Mouse (Mus musculus): Measurements from ENCODE around the gene Tnpo2. TPM values are rescaled to one million over a fixed set of nuclear protein-coding genes. Genes with fewer than 3 reads are reported as not detected.

The Tnpo2 gene
- polyA plus RNA-seq, 1 experiment from 2014 or later: 31.0 TPM

GRCm38 (mm10) chr8:84996978-84997377 is 39.7 kb upstream of the Tnpo2 start:
- WGBS: 84% methylated on average over 5 of the region's 5 CpGs
- Histone ChIP-seq H3K36me3 (ENCODE audit: control insufficient read depth, insufficient read depth, low read length) (no peaks in the 10 kb centered on the region), H3K9me3 (replicated peaks; ENCODE audit: control insufficient read depth, low read length) (no peaks in the 10 kb centered on the region), H3K4me3 (replicated peaks; ENCODE audit: low read length) (no peak overlapping the region), H3K4me1 (ENCODE audit: control insufficient read depth, insufficient read depth, low read length) (peaks cover 5% of the 10 kb centered on the region; the same call in 1 of the 2 replicates), H3K4me2 (ENCODE audit: low read depth, low read length) (no peak overlapping the region), H3K27me3 (ENCODE audit: control insufficient read depth, insufficient read depth, low read length) (no peaks in the 10 kb centered on the region), H3K27ac (ENCODE audit: low read length) (no peak overlapping the region), H3K9ac (ENCODE audit: low read length) (no peak overlapping the region)
- ATAC-seq (ENCODE audit: insufficient read depth, low FRiP score): no peak

- peaks cover 5% of the 10 kb centered on the region; the same call in 1 of the 2 replicates for H3K4me1 ChIP-seq (ENCODE audit: control insufficient read depth, insufficient read depth, low read length)
- ATAC-seq (ENCODE audit: insufficient read depth, low FRiP score): peak; percentile 75; the same call in 1 of the 2 replicates
- 10% methylated on average over 19 of the region's 19 CpGs for WGBS
- H3K9me3 ChIP-seq (replicated peaks; ENCODE audit: control insufficient read depth, low read length): no peaks in the 10 kb centered on the region
- no peak overlapping the region for H3K4me2 ChIP-seq (ENCODE audit: low read depth, low read length)
- H3K27me3 ChIP-seq (ENCODE audit: control insufficient read depth, insufficient read depth, low read length): no peaks in the 10 kb centered on the region
- H3K4me3 ChIP-seq (replicated peaks; ENCODE audit: low read length): no peak overlapping the region
- H3K36me3 ChIP-seq (ENCODE audit: control insufficient read depth, insufficient read depth, low read length): no peaks in the 10 kb centered on the region
- H3K27ac ChIP-seq (ENCODE audit: low read length): no peak overlapping the region
- 0 out of 2 replicates have a peak overlapping the region, but pooled peaks have one; percentile 20 for H3K9ac ChIP-seq (ENCODE audit: low read length)
Measured at GRCm38 (mm10) chr8:84997649-84998295, 38.9 kb upstream of the Tnpo2 start.

- no peak overlapping the region for H3K4me2 ChIP-seq (ENCODE audit: low read depth, low read length)
- no peaks in the 10 kb centered on the region for H3K36me3 ChIP-seq (ENCODE audit: control insufficient read depth, insufficient read depth, low read length)
- H3K4me3 ChIP-seq (replicated peaks; ENCODE audit: low read length): no peak overlapping the region
- no peak overlapping the region for H3K9ac ChIP-seq (ENCODE audit: low read length)
- ATAC-seq (ENCODE audit: insufficient read depth, low FRiP score): no peak
- H3K27me3 ChIP-seq (ENCODE audit: control insufficient read depth, insufficient read depth, low read length): peaks cover 17% of the 10 kb centered on the region
- no peaks in the 10 kb centered on the region for H3K9me3 ChIP-seq (replicated peaks; ENCODE audit: control insufficient read depth, low read length)
- H3K27ac ChIP-seq (ENCODE audit: low read length): no peak overlapping the region
- 19% methylated on average over 25 of the region's 25 CpGs for WGBS
- no peaks in the 10 kb centered on the region for H3K4me1 ChIP-seq (ENCODE audit: control insufficient read depth, insufficient read depth, low read length)
Measured at GRCm38 (mm10) chr8:85007686-85008085, 29.0 kb upstream of the Tnpo2 start.

- peak; percentile 18; the same call in 1 of the 2 replicates for ATAC-seq (ENCODE audit: insufficient read depth, low FRiP score)
- H3K9ac ChIP-seq (ENCODE audit: low read length): no peak overlapping the region
- no peak overlapping the region for H3K4me3 ChIP-seq (replicated peaks; ENCODE audit: low read length)
- no peak overlapping the region for H3K4me2 ChIP-seq (ENCODE audit: low read depth, low read length)
- H3K9me3 ChIP-seq (replicated peaks; ENCODE audit: control insufficient read depth, low read length): no peaks in the 10 kb centered on the region
- no peaks in the 10 kb centered on the region for H3K36me3 ChIP-seq (ENCODE audit: control insufficient read depth, insufficient read depth, low read length)
- no peak overlapping the region for H3K27ac ChIP-seq (ENCODE audit: low read length)
- WGBS: 13% methylated on average over 28 of the region's 28 CpGs
- H3K4me1 ChIP-seq (ENCODE audit: control insufficient read depth, insufficient read depth, low read length): no peaks in the 10 kb centered on the region; the same call in 1 of the 2 replicates
- H3K27me3 ChIP-seq (ENCODE audit: control insufficient read depth, insufficient read depth, low read length): peaks cover 20% of the 10 kb centered on the region
Measured at GRCm38 (mm10) chr8:85011242-85011641, 25.5 kb upstream of the Tnpo2 start.

- Histone ChIP-seq H3K9me3 (replicated peaks; ENCODE audit: control insufficient read depth, low read length) (no peaks in the 10 kb centered on the region), H3K27ac (ENCODE audit: low read length) (no peak overlapping the region), H3K4me2 (ENCODE audit: low read depth, low read length) (peak overlapping the region; percentile 70), H3K4me1 (ENCODE audit: control insufficient read depth, insufficient read depth, low read length) (peaks cover 7% of the 10 kb centered on the region), H3K4me3 (replicated peaks; ENCODE audit: low read length) (peak overlapping the region; percentile 38), H3K36me3 (ENCODE audit: control insufficient read depth, insufficient read depth, low read length) (no peaks in the 10 kb centered on the region), H3K9ac (ENCODE audit: low read length) (peak overlapping the region; percentile 62), H3K27me3 (ENCODE audit: control insufficient read depth, insufficient read depth, low read length) (peaks cover 20% of the 10 kb centered on the region)
- WGBS: 3% methylated on average over 26 of the region's 26 CpGs
- ATAC-seq (ENCODE audit: insufficient read depth, low FRiP score): peak; percentile 70; the same call in 1 of the 2 replicates
Measured at GRCm38 (mm10) chr8:85013230-85013840, 23.4 kb upstream of the Tnpo2 start.

- ATAC-seq (ENCODE audit: insufficient read depth, low FRiP score): no peak
- WGBS: 67% methylated on average over 2 of the region's 2 CpGs
- peak within 1 kb of the TSS; percentile 62 for H3K9ac ChIP-seq (ENCODE audit: low read length)
Measured at GRCm38 (mm10) chr8:85014431-85014830, 22.3 kb upstream of the Tnpo2 start, which contains the start of gene Best2. Best2 (minus strand) TSS chr8:85014531.

GRCm38 (mm10) chr8:85016724-85017123 is 20.0 kb upstream of the Tnpo2 start:
- Histone ChIP-seq H3K4me3 (replicated peaks; ENCODE audit: low read length) (no peak overlapping the region), H3K27me3 (ENCODE audit: control insufficient read depth, insufficient read depth, low read length) (peaks cover 8% of the 10 kb centered on the region; the same call in 1 of the 2 replicates), H3K36me3 (ENCODE audit: control insufficient read depth, insufficient read depth, low read length) (peaks cover 10% of the 10 kb centered on the region; the same call in 1 of the 2 replicates), H3K9ac (ENCODE audit: low read length) (no peak overlapping the region; the same call in 1 of the 2 replicates), H3K9me3 (replicated peaks; ENCODE audit: control insufficient read depth, low read length) (no peaks in the 10 kb centered on the region), H3K4me2 (ENCODE audit: low read depth, low read length) (no peak overlapping the region), H3K4me1 (ENCODE audit: control insufficient read depth, insufficient read depth, low read length) (peaks cover 7% of the 10 kb centered on the region), H3K27ac (ENCODE audit: low read length) (peak overlapping the region; percentile 67)
- WGBS: 53% methylated on average over 10 of the region's 10 CpGs
- ATAC-seq (ENCODE audit: insufficient read depth, low FRiP score): no peak

More at GRCm38 (mm10) chr8:85014431-85014830, 22.3 kb upstream of the Tnpo2 start, which contains the start of gene Best2:
- Histone ChIP-seq H3K27ac (ENCODE audit: low read length) (no peak within 1 kb of the TSS), H3K4me3 (replicated peaks; ENCODE audit: low read length) (peak within 1 kb of the TSS; percentile 38), H3K4me2 (ENCODE audit: low read depth, low read length) (peak within 1 kb of the TSS; percentile 70), H3K36me3 (ENCODE audit: control insufficient read depth, insufficient read depth, low read length) (no peaks in the 10 kb centered on the region), H3K4me1 (ENCODE audit: control insufficient read depth, insufficient read depth, low read length) (peaks cover 7% of the 10 kb centered on the region), H3K27me3 (ENCODE audit: control insufficient read depth, insufficient read depth, low read length) (peaks cover 20% of the 10 kb centered on the region), H3K9me3 (replicated peaks; ENCODE audit: control insufficient read depth, low read length) (no peaks in the 10 kb centered on the region)

- Histone ChIP-seq H3K9me3 (replicated peaks; ENCODE audit: control insufficient read depth, low read length) (no peaks in the 10 kb centered on the region), H3K4me3 (replicated peaks; ENCODE audit: low read length) (no peak overlapping the region), H3K4me1 (ENCODE audit: control insufficient read depth, insufficient read depth, low read length) (peaks cover 7% of the 10 kb centered on the region), H3K36me3 (ENCODE audit: control insufficient read depth, insufficient read depth, low read length) (peaks cover 10% of the 10 kb centered on the region; the same call in 1 of the 2 replicates), H3K27ac (ENCODE audit: low read length) (peak overlapping the region; percentile 67), H3K4me2 (ENCODE audit: low read depth, low read length) (no peak overlapping the region), H3K9ac (ENCODE audit: low read length) (no peak overlapping the region), H3K27me3 (ENCODE audit: control insufficient read depth, insufficient read depth, low read length) (0 out of 2 replicates have a peak, but pooled peaks cover 7% of the 10 kb centered on the region)
- 43% methylated on average over 5 of the region's 5 CpGs for WGBS
- ATAC-seq (ENCODE audit: insufficient read depth, low FRiP score): no peak
Measured at GRCm38 (mm10) chr8:85017209-85017608, 19.5 kb upstream of the Tnpo2 start.

- H3K36me3 ChIP-seq (ENCODE audit: control insufficient read depth, insufficient read depth, low read length): peaks cover 21% of the 10 kb centered on the region
- no peak overlapping the region for H3K27ac ChIP-seq (ENCODE audit: low read length)
- no peak for ATAC-seq (ENCODE audit: insufficient read depth, low FRiP score)
- no peak overlapping the region for H3K4me3 ChIP-seq (replicated peaks; ENCODE audit: low read length)
- H3K4me1 ChIP-seq (ENCODE audit: control insufficient read depth, insufficient read depth, low read length): peaks cover 26% of the 10 kb centered on the region
- H3K27me3 ChIP-seq (ENCODE audit: control insufficient read depth, insufficient read depth, low read length): no peaks in the 10 kb centered on the region
- H3K9me3 ChIP-seq (replicated peaks; ENCODE audit: control insufficient read depth, low read length): no peaks in the 10 kb centered on the region
- H3K9ac ChIP-seq (ENCODE audit: low read length): no peak overlapping the region
- H3K4me2 ChIP-seq (ENCODE audit: low read depth, low read length): no peak overlapping the region
- 95% methylated on average over 3 of the region's 3 CpGs for WGBS
Measured at GRCm38 (mm10) chr8:85021514-85022055, 15.1 kb upstream of the Tnpo2 start.
